Mouse (Mus musculus) left cerebral cortex, postnatal 10 days (tissue): ENCODE results near the gene Zfp467. TPM values are rescaled to one million over a fixed set of nuclear protein-coding genes. Genes with fewer than 3 reads are reported as not detected.
A peak's percentile ranks its signal among the peaks of the same experiment; 100 is the strongest.

Experiments used
- DNase-seq, 2 experiments: peaks; one replicate each; pipeline ENCODE4 v3.0.0; 2021 to 2022; ENCODE audit warnings: low spot score in 2 of 2, mixed read lengths in 1 of 2; ENCODE audit errors: extremely low spot score in 1 of 2
- intact Hi-C: fragments of 180-260 bp; cut with DNase I; formaldehyde crosslinking; loops from one replicate; pipeline ENCODE4 v1.15.1; 2025
- total RNA-seq, 2 experiments: library from RNA; stranded (reverse); gene quantifications; 2 replicates each; pipeline ENCODE4 v1.2.3; 2021

The Zfp467 gene
- total RNA-seq, 2 experiments from 2014 or later, result 20.8 to 21.0 TPM

GRCm38 (mm10) chr6:48444310-48445180 lies 1.1 kb downstream of the Zfp467 start:
- intact Hi-C loops, result loop anchor here (2.0 kb wide), 1 partner anchor 60 kb away; no protein-coding TSS in a partner anchor
- DNase-seq, result peak; percentile 61 to 94

DNA sequence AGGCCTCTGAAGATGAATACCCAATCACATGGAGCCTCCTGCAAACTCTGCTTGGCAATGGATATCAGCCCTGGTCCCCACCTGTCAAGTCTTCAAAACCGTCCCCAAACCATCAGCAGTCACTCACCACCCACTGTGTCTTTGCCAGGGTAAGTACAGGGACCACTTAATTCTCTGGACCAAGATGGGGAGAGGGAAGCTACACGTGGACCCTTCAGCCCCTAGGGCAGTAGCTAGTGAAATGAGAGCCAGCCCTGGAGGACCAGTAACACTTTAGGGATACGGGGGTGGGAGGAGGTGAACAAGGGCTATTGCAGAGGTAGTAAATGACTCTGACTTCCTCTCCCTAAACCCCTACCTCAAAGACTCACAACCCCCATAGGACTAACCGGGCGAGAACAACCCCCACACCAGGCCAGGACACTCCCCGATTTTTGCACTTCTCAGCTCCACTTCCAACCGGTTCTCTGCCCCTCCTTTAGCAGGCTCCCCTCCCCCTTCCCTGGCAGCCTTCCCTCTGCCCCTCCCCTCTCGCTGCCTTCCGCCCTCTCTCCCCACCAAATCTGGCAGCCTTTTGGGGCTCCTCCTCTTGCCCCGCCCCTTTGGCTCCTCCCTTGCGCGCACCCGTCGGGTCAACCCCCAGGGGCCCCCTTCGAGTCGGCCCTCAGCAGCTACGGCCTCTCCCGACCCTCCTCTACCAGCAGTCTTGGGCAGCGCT lies 1.9 kb downstream of the Zfp467 start:
- DNase-seq, result peak; percentile 88 to 97
- intact Hi-C loops, result loop anchor here (2.0 kb wide), 1 partner anchor 61 kb away; no protein-coding TSS in a partner anchor

DNA sequence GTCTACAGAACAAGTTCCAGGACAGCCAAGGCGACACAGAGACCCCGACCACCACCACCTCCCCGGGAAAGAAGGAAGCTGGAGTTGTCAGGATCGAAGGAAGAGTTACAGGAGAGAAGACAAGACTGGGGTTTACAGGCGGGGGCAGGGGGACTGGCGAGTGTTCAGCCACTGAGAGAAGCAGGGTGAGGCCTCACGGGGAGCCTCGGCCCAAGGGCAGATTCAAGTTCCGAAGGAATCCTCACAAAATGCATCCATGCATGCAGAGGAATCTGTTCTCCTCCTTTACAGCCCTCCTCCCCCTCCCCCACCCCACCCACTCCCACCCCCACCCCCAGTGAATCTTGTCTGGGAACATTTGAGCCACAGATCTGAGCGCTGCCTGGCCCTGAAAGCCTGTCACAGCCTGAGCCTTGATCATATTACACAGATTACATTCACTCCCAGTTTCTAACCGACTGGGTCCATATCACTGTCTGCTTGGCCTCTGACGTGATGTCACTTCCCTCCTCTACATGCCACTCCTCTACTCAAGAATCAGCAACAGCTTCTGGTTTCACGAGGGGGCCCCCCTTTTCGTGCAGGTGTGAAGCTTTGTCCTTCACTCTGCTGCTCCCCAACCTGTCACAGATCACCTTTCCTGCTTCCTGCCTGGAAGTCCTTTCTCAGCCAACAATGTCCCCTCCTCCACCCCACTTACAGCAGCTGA lies 5.2 kb downstream of the Zfp467 start:
- intact Hi-C loops, result no loop called here
- no peak for DNase-seq

DNA sequence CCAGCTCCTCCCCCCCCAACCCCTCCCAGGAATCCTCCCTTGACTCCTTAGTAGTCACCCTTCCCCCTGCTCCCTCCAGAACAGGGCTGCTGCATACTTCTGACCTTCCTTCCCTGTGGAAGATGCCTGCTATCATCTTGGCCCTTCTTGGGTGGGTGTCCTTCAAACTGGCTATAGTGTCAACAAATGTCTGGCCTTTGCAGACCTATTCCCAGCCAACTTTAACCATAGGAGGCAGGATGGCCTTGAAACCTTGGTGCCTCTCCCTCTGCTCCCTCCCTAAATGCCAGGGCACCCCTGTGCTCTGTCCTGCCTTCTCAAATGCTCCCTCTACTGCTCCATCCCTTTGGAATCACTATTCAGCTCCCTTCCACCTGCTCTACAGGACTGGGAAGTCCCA lies 6.0 kb downstream of the Zfp467 start:
- DNase-seq, result no peak
- intact Hi-C loops, result no loop called here

DNA sequence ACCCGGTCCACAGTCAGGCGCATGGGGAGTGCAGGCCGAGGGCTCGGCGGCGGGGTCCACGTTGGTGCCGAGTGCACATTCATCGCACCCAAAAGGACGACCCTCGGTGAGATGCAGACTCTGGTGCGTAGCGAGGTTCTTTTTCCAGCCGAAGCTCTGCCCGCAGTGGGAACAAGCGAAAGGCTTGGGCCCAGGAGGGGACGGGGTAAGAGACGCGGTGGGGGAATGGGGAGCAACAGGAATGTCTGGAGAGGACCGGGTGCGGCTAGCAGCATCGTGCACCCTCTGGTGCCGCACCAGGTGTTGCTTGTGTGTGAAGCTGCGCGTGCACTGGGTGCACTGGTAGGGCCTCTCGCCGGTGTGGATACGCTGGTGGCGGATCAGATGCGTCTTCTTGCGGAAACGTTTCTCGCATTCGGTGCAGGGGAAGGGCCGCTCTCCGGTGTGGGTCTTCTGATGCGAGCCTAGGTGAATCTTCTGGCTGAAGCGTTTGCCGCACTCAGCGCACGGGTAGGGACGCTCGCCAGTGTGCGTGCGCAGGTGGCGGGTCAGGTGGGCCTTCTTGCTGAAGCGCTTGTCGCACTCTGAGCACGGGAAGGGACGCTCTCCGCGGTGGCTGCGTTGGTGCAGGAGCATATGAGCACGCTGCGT lies 7.0 kb downstream of the Zfp467 start:
- intact Hi-C loops, result no loop called here
- DNase-seq, result no peak

- intact Hi-C loops, result no loop called here
These were observed 7.8 kb downstream of the Zfp467 start for GRCm38 (mm10) chr6:48437679-48438376.

DNA sequence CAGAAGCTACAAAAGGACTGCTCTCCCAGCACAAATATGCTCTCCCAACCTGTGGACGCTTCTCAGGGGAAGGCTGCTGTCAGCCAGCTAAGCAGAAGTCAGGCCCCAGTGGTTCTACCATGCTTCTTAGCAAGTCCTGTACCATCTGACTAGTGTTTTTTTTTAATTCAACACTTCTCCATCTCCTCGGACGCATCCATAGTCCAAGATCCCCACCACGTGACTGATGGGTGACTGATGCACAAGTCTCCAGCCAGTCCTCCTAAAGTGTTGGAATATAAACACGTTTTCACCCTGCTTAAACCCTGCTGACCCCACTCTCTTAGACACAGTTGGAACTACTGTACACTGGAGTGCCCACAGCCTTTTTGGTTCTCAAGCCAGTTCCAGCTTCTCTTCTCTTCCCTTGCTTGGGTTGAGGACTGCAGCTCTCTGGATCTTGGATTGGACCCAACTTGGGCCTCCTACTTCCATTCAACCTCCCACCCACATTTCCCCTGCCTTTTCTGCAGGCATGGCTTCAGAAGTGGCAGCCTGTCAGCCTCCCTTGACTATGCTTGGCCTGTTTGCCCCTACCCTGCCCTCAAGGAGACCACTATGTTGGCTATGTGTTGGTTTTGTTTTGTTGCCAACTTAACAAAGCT lies 9.8 kb downstream of the Zfp467 start:
- no peak for DNase-seq
- intact Hi-C loops, result no loop called here

More at GRCm38 (mm10) chr6:48437679-48438376, 7.8 kb downstream of the Zfp467 start:
- no peak for DNase-seq

- intact Hi-C loops, result no loop called here
- DNase-seq, result no peak
These were observed 10.5 kb downstream of the Zfp467 start for GRCm38 (mm10) chr6:48435111-48435510.

- intact Hi-C loops, result no loop called here
- DNase-seq, result no peak
These were observed 11.0 kb downstream of the Zfp467 start for GRCm38 (mm10) chr6:48434651-48435050.

- intact Hi-C loops, result no loop called here
- DNase-seq, result no peak
These were observed 12.5 kb downstream of the Zfp467 start for GRCm38 (mm10) chr6:48432893-48433816.

GRCm38 (mm10) chr6:48430748-48431147 lies 14.9 kb downstream of the Zfp467 start:
- no peak for DNase-seq
- intact Hi-C loops, result no loop called here

DNA sequence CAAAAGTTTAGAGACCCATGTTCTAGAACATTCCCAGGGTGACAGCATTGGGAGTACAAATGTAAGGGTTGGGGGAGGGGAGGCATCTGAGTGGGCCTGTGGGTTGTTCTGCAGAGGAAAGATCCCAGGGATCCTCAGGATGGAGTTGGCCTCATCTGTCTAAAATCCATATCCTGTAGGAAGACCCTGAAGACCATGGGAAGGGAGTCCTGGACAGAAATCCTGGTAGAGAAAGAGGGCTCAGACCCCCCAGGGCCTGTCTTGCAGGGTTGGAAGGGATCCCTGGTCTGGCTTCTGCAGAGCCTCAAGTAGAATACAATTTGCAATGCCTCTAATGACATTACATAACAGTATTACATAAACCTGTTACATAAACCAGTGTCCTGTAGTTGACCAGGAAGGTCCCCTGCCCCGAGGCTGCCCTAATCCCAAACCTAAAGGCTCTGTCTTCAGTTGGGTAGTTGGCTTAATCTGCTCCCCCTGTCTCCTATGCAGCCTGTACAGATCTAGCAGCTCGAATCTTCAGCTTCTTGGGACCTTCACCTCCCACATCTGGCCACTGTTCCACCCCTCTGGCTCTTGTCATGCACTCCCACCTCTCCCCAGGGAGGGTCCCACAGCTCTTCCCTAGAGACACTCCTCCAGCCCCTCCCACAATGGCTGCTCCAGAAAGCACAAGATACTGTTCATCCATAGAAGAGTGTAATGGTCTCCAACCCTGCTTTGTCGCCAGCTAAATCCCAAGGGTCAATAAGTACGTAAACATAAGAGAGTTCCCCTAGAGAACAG lies 16.7 kb downstream of the Zfp467 start:
- intact Hi-C loops, result no loop called here
- no peak for DNase-seq

- intact Hi-C loops, result no loop called here
- DNase-seq, result no peak
These were observed 18.7 kb downstream of the Zfp467 start for GRCm38 (mm10) chr6:48426956-48427355.

DNA sequence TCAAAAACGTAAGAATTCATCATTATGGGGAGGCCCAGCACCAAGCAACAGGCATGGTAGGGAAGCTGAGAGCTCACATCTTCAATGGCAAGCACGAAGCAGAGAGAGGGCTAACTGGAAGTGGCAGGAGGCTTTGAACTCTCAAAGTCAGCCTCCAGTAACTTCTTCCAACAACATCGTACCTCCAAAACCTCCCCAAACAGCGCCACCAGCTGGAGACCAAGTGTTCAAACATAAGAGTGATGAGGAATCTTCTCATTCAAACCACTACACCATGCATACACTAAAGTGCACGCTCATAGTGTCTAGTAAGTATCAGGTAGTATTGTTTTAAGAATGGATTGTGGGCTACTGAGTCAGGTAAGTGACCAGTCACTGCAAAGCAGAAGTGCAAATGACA lies 21.6 kb downstream of the Zfp467 start:
- DNase-seq, result no peak
- intact Hi-C loops, result no loop called here

DNA sequence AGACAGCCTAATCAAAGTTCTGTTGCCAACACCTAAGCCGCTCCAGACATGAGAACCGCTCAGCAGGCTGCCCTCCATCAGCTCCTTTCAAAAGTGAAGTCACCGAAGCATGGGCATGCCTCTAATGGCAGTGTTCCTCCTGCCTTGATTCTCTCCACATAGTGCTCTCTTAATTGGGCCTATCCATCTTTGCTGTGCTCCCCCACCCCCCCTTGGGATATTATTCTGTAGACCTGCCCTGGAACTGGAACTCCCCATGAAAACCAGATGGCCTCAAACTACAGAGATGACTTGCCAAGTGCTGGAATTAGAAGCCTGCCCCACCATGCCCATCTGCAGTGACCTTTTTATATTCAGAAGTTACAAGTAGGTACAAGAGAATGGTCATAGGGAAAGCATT lies 22.3 kb downstream of the Zfp467 start:
- no peak for DNase-seq
- intact Hi-C loops, result no loop called here

DNA sequence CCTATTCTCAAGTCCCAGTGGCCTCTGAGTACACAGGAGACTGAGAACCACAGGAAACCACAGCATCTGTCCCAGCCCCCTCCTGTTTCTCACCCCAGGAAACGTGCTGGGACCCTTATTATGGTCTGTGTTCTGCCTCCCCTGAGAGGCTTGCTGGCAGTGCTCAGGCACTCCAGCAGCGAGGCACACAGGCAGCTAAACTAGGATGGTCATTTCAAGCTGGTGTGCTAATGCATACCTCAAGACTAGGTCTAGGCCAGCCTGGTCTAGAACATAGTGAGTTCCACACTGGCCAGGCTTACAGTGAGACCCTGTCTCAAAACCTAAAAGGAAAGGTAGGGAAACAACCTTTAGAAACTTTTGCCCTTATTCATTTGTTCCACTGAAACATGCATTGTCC lies 25.0 kb downstream of the Zfp467 start:
- DNase-seq, result no peak
- intact Hi-C loops, result no loop called here
